Mouse (Mus musculus) ES-Bruce4 (cell line): ENCODE results near the gene Arl2bp. TPM values are rescaled to one million over a fixed set of nuclear protein-coding genes. Genes with fewer than 3 reads are reported as not detected.
A peak's percentile ranks its signal among the peaks of the same experiment; 100 is the strongest.

ENCODE experiments used
- H3K27ac ChIP-seq: 2 replicates; pipeline ENCODE4 v1.5.1; 2012; ENCODE audit warnings: low read length, inconsistent platforms; ENCODE audit not compliant: insufficient read depth
- H3K27me3 ChIP-seq: 2 replicates; pipeline ENCODE4 v1.6.1; 2012; ENCODE audit warnings: mild to moderate bottlenecking, low read length, inconsistent platforms; ENCODE audit not compliant: control insufficient read depth, poor library complexity, insufficient read depth, severe bottlenecking
- H3K36me3 ChIP-seq: 2 replicates; pipeline ENCODE4 v1.6.1; 2012; ENCODE audit warnings: inconsistent platforms, mild to moderate bottlenecking, low read length, moderate library complexity; ENCODE audit not compliant: control insufficient read depth, poor library complexity, insufficient read depth, severe bottlenecking
- H3K4me1 ChIP-seq: one replicate; pipeline ENCODE4 v1.8.1; 2011; ENCODE audit warnings: low read length; ENCODE audit not compliant: control insufficient read depth, insufficient read depth
- H3K4me3 ChIP-seq: 2 replicates; pipeline ENCODE4 v1.5.1; 2011; ENCODE audit warnings: low read depth, mild to moderate bottlenecking, low read length
- H3K9ac ChIP-seq: 2 replicates; pipeline ENCODE4 v1.6.1; 2012; ENCODE audit warnings: low read depth, mild to moderate bottlenecking, inconsistent platforms; ENCODE audit not compliant: poor library complexity, severe bottlenecking
- H3K9me3 ChIP-seq: replicated peaks from 2 replicates; pipeline ENCODE4 v1.6.1; 2012; ENCODE audit warnings: mild to moderate bottlenecking, low read length, inconsistent platforms; ENCODE audit not compliant: control insufficient read depth, poor library complexity, insufficient read depth, severe bottlenecking
- CTCF ChIP-seq: IDR thresholded peaks from one replicate; pipeline ENCODE4 v1.8.1; 2011; ENCODE audit warnings: low read depth, low read length
- EP300 ChIP-seq: IDR thresholded peaks from 2 replicates; pipeline ENCODE4 v1.6.1; 2011; ENCODE audit warnings: low read depth, low read length; ENCODE audit not compliant: insufficient read depth
- POLR2A ChIP-seq: IDR thresholded peaks from one replicate; pipeline ENCODE4 v1.8.1; 2011; ENCODE audit warnings: low read length; ENCODE audit not compliant: insufficient read depth
- polyA plus RNA-seq: library from polyadenylated mRNA; stranded (reverse); fragments of >200 nt; gene quantifications from 2 replicates; pipeline ENCODE4 v1.2.4, GENCODE M21; 2011; ENCODE audit warnings: low read depth; ENCODE audit not compliant: missing spikeins, insufficient read depth, insufficient read length

Gene Arl2bp
- polyA plus RNA-seq = 42.4 and 45.3 TPM in 2 replicates

DNA sequence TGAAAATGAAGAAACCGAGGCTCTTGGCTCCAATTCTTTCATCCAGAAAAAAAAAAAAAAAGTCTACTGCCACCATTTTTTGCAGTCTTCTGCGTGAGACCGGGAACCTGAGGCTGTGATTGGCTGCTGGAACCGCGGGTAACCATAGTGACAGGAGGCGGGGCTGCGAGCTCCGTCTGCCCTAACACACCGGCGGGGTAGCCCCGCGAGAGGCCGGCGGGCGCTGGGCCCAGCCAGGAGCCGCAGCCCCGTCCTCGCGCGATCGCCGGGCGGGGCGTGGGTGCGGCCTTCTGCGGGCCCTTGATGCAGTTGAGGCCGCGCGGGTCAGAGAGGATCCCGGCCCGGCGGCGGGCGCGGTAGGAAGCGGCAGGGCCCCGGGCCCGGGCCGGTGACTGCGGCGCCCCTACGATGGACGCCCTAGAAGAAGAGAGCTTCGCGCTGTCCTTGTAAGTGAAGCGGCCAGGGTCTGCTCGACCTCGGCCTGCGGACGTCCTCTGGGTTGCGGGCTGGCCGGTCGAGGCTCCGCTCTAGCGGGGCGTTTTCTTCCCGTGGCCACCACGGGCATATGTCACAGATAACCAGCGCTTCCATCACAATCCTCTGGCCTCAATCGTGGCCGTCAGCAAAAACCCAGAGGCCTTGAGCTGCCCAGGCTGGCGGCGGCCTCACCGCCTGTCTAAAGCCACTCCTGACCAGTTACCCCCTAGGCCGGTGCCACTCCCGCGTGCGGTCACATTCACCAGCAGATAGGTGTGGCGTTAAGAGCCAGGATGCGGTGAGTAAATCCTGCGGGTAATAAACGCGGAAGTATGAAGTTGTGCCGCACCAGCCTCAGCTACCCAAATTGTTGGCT, at the start of gene Arl2bp:
Gene Arl2bp (plus strand): TSS at position 145 of the 853 bp plus-strand sequence.
- no peaks in the 10 kb centered on the region for H3K36me3 ChIP-seq
- H3K9ac ChIP-seq = peak within 1 kb of the TSS; percentile 94
- no peaks in the 10 kb centered on the region for H3K27me3 ChIP-seq
- peak within 1 kb of the TSS; percentile 82 for H3K4me3 ChIP-seq
- no peaks in the 10 kb centered on the region for H3K4me1 ChIP-seq
- TF ChIP-seq CTCF (no peak), EP300 (no peak), POLR2A (no peak)
- no peaks in the 10 kb centered on the region for H3K9me3 ChIP-seq
- H3K27ac ChIP-seq = no peak within 1 kb of the TSS

DNA sequence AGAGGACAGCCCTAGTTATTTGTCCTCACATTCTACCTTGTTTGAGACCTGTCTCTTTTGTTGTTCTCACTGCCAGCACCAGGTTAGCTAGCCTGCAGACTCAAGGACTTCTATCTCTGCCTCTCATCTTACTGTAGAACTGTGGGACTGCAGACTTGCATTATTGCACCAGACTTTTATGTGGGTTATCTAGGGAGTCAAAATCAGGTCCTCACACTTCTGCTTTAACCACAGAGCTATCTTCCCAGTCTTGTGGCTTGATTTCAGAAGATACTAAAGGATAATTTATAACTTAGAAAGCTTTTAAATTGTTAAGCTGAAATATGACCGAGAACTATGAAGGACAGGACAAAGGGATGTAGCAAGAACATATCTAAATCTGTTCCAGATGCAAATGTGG, 41.5 kb upstream of the Arl2bp start:
- no peak overlapping the region for H3K9ac ChIP-seq
- H3K9me3 ChIP-seq = peaks cover 3% of the 10 kb centered on the region; the same call in 1 of the 2 replicates
- H3K4me3 ChIP-seq = no peak overlapping the region
- TF ChIP-seq POLR2A (no peak), CTCF (no peak), EP300 (no peak)
- no peaks in the 10 kb centered on the region for H3K4me1 ChIP-seq
- H3K36me3 ChIP-seq = peaks cover 2% of the 10 kb centered on the region
- no peaks in the 10 kb centered on the region for H3K27me3 ChIP-seq
- H3K27ac ChIP-seq = no peak overlapping the region

- Histone ChIP-seq H3K4me3 (no peak overlapping the region), H3K9ac (no peak overlapping the region), H3K4me1 (no peaks in the 10 kb centered on the region), H3K27ac (no peak overlapping the region), H3K36me3 (peaks cover 8% of the 10 kb centered on the region), H3K27me3 (no peaks in the 10 kb centered on the region), H3K9me3 (no peaks in the 10 kb centered on the region)
- TF ChIP-seq POLR2A (no peak), CTCF (no peak), EP300 (no peak)
Measured at GRCm38 (mm10) chr8:94633564-94634194, 32.7 kb upstream of the Arl2bp start.

- no peak overlapping the region for H3K9ac ChIP-seq
- H3K27ac ChIP-seq = no peak overlapping the region
Measured at GRCm38 (mm10) chr8:94634211-94634610, 32.2 kb upstream of the Arl2bp start.

DNA sequence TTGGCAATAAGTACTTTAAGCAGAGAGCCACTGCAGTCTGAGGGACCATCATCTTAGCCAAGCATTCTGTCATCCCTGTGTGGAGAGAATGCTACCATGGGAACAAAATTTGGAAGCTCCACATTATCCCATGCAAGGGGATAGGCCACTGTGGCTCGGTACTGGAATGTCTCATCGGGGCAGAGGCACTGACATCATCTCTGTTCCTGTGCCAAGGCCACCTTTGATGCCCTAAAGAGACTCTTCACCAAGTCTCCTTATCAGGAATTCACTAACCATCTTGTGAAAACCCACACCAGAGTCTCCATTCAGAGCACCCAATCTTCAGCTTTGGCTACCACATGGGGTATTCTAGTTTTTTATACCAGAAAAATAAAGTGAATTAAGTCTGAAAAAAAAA, 25.2 kb upstream of the Arl2bp start:
- Histone ChIP-seq H3K9me3 (no peaks in the 10 kb centered on the region), H3K9ac (no peak overlapping the region), H3K27ac (no peak overlapping the region), H3K4me3 (no peak overlapping the region), H3K36me3 (peaks cover 16% of the 10 kb centered on the region), H3K4me1 (no peaks in the 10 kb centered on the region), H3K27me3 (no peaks in the 10 kb centered on the region)
- TF ChIP-seq CTCF (no peak), POLR2A (no peak), EP300 (no peak)

More at GRCm38 (mm10) chr8:94634211-94634610, 32.2 kb upstream of the Arl2bp start:
- Histone ChIP-seq H3K4me1 (no peaks in the 10 kb centered on the region), H3K36me3 (peaks cover 8% of the 10 kb centered on the region), H3K27me3 (no peaks in the 10 kb centered on the region), H3K9me3 (no peaks in the 10 kb centered on the region), H3K4me3 (no peak overlapping the region)
- TF ChIP-seq CTCF = no peak
- no peak for TF ChIP-seq EP300
- no peak for TF ChIP-seq POLR2A

- Histone ChIP-seq H3K27me3 (no peaks in the 10 kb centered on the region), H3K4me1 (no peaks in the 10 kb centered on the region), H3K27ac (no peak overlapping the region), H3K4me3 (no peak overlapping the region), H3K9ac (no peak overlapping the region), H3K9me3 (no peaks in the 10 kb centered on the region), H3K36me3 (peaks cover 16% of the 10 kb centered on the region)
- TF ChIP-seq EP300 = no peak
- no peak for TF ChIP-seq POLR2A
- TF ChIP-seq CTCF = no peak
Measured at GRCm38 (mm10) chr8:94641938-94642337, 24.5 kb upstream of the Arl2bp start.
